Mouse (Mus musculus) c-Kit-positive CD71-positive TER-119-positive erythroid progenitor cells, embryonic 14.5 days (primary cell): ENCODE measurements at regions not wholly inside any gene's neighbourhood (a gene's known extent, or its start where the extent isn't known, plus 50 kb on each side); places are given as distances from the start of the nearest gene placed in this dataset.
"Not testable (repeated sequence)": the region's sequence is repeated elsewhere in the genome, so short reads cannot be mapped to it uniquely, and the experiment has no call there.

ENCODE experiments used
- DNase-seq: peaks from one replicate; pipeline ENCODE4 v3.0.0-alpha.2; 2013; ENCODE audit warnings: low spot score

DNA sequence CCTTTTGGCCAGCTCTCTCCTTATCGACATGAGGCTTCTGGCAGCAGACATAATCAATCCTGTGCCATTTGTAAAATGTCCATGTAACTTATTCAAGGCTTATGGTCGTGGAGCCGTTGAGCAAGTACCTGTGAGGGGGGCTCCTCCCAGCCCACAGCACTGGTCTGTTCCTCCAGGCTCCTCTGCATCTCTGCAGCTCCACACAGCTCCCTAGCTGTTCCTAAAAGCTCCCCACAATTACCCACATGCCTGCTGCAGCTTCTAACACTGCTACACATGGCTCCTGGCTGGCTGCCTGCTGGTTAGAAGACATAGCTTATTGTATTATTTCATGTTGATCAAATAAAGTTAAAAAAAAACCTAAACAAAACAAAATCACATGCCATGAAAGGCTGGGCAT, 77.9 kb downstream of the Tcp10c start:
- DNase-seq = not testable (repeated sequence)

DNA sequence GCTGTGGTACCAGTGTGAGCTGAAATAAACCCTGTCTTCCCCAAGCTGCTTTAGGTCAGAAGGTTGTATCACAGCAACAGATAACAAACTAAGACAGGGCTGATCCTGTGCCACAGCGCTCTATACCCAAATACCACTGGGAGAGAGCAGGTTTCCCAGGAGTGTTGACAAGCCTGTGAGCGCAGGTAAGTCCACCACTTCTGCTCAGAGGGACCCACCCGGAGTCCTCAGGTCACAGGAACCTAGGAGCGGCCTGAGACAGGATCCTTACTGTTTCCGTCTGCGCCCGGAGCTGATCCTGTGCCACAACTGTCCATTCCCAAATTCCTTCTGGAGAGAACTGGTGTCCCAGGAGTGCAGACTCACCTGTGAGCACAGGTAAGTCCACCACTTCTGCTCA, 79.8 kb downstream of the Tcp10c start:
- DNase-seq = not testable (repeated sequence)

DNA sequence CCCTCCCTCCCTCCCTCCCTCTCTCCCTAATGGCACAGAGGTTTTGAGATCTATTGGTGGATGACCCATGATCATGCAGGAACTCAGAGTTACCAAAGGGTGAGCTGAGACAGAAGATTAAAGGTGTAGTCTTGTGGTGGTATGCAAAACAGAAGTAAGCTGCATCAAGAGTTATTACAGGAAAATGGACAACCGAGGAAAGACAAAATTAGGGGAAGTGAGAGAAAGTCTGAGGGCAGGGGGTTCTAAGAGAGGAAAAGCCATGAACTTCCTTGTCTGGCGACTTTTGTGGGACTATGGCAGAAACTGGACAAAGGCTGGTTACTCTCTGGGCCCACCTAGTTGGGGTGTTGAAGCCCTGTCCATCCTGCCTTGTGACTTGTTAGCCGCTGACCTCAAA, 84.4 kb downstream of the Tcp10c start:
- not testable (repeated sequence) for DNase-seq

DNA sequence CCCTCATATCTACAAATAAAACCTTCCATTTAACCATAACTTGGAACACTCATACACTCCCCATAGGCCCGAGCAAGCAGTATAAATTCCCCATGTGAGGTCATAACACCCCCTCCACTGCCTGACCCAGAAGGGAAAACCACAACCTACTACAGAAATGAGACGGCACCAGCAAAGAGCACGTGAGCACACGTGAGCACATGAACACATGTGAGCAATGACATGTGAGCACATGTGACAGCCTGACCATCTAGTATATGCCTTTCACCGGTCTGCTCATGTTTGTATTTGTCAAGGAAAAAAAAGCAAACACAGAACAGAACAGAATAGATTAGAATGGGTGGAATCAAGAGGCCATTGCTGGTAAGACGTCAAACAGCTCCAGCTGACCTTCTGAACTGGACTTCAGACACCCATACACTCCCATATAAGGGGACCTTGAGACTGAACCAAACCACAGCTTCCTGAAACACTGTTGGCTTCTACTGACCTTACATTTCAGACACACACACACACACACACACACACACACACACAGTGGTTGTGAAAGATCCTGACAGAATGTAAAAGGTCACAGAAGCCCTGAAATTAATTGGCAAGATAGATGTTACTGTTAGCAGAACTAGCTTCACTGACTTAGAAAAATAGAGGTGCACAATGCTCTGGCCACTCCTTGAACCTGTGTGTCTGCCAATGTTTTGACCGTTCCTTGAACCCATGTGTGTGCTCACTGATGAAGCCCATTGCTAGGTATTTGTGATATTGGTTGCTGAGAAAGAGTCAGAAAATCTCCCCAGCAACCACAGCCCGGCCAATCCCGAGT, 86.5 kb downstream of the Tcp10c start:
- not testable (repeated sequence) for DNase-seq

DNA sequence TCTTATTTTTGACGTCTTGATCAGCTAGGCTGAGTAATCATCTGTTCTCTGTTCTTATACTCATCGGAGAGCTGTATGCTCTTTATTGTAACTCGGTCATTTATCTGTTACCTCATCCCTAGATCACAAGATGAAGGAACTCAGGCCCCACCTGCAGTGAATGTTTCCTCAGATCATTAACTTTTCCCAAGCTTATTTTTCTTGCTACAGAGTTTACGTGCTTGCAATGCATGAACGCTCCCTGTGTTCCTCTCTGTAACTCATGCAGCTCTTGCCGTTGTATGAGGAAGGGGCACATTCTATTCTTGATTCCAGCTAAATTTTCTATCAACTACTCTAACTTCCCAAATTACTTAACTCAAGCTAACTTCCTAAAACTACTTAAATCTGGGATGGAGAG, 87.9 kb downstream of the Tcp10c start:
- not testable (repeated sequence) for DNase-seq

DNA sequence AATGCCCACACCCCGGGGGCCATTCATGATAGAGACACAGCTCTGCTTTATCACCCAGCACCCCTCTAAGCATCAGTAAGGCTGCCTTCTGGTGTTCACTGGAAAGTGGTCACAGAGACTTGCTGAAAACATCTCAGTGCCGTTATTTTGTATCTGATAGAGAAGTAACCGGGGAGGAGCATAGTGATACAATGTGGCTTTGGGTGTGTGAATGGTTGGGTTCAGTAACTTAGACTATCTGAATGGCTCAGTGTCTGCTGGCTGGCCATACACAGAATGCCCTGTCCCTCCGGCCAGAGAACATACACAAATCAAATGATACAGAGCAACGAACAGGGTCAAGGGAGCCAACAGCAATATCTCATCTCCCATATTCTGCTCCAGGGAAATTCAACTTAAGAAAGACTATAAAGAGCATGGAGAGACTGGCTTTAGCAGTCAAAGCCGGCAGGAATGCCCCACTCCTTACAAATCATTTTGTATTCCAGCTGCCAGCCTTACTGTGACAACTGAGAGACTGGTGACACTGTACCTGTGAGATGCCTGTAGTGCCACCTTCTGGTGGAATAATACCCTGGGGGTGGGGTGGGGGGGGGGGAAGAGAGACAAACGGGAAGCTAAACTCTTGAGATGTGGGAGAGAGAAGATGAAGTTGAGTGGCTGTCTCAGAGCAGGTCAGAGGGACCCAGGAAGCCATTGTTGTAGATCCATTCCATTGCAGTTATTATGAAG, 102.7 kb downstream of the Tcp10c start:
- DNase-seq = not testable (repeated sequence)

DNA sequence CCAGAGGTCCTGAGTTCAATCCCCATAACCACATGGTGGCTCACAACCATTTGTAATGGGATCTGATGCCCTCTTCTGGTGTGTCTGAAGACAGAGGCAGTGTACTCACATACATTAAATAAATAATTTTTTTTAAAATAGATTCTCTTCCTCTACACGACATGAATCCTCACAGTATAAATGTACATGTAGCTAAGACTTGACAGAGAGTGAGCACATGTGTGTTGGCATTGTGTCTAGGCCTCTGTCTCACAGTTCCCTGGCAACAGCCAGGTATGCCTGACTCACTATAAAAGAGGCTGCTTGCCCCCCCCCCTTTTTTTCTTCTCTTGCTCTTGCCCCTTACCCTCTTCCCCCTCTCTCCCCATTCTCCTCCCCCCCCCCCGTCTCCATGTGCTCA, 103.6 kb downstream of the Tcp10c start:
- not testable (repeated sequence) for DNase-seq

DNA sequence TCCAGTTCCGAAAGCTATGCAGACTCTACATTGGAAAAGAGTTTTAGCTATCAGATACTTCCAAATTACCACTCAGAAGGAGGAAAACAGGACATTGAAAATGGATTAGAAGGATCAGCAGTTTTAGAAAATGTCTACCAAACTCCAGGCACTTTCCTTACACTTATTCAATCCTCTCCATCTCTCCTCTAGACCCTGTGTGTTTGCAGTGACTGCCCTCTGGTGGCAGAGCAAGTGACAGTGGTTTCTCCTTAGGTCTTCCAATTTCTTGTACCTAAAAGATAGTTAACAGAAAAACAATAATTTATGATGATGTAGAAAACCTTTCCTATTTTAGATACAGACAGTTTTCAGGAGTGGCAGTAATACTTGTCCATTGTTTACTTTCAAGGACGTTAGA, 104.4 kb downstream of the Tcp10c start:
- DNase-seq = not testable (repeated sequence)

DNA sequence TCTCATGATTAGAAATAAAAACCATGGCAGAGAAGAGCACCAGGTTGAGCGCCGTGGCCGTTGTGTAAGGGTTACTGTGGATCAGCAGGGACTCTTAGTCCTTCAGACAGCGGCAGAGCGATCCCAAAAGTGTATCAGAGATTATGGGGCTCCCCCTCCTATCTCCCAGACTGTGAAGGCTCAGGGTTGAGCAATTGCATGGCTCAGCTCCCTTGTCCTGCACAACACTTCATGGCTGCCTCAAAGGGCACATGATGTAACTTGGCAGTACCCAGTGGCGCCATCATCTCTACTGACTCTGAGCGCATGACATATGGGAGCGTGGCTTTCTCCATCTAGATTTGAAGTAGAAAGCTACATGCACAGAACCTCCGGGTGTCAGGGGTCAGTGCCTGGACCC, 108.3 kb downstream of the Tcp10c start:
- not testable (repeated sequence) for DNase-seq

DNA sequence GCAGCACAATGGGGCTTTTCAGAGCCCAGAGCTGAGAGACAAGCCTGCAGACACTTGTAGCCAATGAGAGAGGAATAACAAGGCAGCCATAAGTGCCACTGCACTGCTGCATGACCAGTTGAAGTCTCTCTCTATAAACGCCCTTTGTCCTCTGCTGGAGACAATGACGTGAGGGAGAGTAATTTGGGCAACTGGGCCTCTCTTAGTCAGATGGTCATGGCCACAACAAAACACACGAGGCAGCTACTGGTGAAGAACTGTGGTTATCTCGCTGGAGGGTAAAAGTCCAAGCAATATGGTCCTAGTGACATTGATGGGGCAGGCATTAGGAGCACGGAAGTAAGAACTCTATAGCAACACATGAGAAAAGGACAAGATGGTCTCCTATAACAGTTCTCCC, 111.5 kb downstream of the Tcp10c start:
- not testable (repeated sequence) for DNase-seq

DNA sequence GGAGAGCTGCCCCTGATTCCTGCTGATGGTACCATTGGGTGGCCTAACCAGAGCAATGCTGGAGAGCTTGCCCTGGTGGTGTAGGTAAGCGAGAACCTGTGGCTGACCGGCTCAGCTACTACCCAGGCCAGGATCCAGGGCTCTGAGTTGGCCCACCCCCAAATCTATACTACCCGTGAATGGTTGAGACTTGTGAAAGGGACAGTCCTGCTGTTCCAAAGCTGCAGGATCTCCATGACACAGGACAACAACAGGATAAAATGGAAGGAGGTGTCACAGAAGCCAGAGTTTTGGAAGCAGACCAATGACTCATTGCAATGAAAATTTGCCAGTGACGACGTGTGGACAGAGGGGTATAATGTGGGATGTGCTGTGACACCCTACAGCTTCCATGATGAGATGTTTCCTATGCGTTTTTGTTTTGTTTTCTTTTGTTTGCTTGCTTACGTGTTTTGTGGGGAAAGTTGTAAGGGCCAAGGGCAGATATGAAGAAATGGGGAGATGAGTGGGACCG, 115.6 kb downstream of the Tcp10c start:
- DNase-seq = not testable (repeated sequence)

DNA sequence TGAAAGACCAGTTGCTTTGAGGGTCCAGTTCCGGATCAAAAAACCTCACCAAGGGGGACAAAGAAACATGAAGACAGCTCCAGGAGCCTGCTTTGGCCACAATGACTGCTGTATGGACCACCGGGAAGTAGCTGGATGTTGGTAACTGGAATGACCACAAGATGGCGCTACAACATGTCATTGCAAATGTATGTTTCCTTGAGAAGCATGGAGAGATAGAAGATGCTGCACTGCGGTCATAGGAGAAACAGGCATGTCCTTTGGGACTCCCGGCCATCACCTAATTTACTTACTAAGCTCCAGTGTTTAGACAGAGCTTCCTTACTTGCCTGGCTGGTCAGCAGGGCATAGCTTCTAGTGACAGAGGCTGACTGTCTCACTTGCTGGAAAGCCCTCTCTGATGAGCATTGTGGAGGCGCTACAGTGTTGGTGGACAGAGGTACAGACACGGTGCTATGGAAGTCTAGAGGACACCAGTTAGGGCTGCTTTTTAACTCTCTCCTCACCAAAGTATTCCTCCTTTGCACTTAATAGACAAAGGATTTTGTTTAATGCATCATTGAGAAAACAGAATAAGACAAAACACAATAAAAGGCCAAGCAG, 118.2 kb downstream of the Tcp10c start:
- DNase-seq = peak; percentile 31

DNA sequence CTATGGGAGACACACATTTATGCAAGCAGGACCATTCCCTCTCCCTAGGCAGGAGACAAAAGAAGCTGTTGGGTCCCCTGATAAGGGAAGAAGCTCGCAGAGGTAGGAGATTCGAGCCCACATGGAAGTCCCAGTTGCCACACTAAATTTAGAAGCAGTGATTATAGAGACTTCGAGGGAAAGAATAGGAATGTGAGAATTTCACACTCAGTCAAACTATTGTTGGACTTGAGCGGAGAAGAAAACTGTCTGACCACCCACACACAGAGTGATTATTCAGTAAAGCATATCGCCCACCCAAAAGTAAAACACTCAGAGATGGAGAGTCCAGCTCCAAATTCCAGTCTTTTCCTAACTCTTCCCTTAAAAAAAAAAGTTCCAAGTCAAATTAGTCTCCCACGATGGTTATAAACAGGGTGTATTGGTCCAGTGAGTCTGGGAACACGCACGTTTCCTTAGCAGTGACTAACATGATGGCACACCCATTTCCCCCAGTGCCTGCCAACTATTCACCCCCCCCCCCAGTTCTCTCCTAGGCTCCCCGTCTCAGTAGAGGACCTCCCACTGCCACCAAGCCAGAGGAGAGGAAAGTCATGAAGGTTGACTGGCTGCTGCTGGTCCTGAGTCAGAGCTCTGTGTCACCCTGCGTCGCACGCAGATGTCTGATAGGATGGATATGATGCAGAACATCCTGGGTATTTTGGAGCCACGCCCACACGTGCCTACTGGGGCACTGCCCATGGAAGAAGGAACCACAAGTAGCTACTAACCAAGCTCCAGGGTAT, 120.1 kb downstream of the Tcp10c start:
- no peak for DNase-seq

DNA sequence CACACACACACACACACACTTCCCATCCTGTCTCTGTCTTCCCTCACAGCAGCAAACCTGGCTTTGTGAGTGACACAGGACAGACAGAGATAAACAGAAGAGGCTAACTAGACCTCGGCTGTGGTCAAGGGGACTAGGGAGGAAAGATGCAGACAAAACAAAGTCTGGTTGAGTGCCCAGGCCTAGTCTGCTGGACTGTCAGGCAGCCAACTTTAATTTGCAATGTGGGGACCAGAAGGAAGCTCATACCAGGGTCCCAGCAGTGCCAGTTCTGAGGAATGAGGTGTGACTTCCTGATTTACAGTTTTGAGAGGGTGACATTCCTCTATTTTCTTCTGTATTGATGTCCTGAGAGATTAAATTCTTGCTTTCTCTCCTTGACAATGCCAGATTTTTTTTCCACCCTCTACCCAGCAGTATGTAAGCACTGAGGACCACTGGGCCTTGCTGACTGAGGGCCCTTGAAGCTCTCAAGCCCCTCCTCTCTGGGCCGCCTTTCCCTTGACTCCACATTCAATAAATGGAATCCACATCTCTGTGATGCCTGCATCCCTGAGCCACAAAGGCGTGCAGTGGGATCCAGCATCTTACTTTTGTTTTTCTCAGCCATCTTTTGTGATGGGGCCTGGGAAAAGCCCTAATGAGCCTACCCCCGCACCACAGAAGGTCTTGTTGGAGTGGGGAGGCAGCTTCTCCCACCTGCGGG, 124.6 kb downstream of the Tcp10c start:
- DNase-seq = no peak

DNA sequence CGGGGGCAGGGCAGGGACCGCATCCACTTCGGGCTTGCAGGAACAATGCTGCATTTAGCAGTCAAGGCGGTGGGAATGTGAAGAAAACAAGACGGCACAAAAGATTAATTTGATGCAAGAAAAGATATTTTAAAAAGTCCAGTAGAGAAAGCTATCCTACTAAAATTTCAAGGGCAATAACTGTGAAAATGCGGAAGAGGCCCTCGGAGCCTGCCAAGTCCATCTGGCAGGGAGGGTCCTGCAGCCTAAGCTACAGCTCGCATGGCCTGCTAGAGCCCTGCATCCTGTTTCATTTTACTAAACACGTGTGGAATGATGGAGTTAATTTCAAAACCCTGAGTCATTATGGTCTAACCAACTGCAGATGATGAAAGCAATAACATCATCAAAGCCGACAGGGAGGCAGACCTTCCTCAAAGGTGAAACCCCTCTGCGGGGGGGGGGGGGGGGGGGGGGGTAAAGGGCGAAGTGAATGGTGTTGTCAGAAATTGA, 125.2 kb downstream of the Tcp10c start:
- no peak for DNase-seq

DNA sequence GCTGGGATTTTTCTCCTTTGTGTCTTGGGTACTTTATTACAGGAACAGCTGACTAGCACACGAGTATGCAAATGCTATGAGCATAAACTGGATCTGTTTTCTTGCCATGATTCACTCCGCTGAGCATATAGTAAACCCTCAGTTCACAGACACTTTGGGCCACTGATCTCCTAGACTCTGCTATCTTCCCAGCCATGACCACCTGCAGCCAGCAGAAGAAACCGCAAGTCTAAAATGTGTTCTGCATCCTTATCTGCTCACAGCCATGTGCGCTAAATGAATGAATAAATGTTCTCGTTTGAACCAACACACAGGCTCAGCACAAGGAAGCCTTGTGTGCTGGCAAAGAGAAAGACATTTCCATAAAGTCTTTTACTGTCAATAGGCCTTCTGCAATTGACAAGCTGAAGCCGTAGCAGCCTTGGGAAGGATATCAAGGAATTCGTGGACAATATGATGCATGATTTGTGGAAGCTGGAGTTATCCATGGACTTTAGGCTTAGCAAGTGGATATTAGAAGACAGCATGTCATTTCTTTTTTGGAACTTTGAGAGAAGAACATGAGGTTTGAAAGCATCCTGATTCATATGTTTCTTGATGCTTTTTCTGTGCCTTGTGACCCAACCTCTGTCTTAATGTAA, 127.2 kb downstream of the Tcp10c start:
- DNase-seq = no peak

DNA sequence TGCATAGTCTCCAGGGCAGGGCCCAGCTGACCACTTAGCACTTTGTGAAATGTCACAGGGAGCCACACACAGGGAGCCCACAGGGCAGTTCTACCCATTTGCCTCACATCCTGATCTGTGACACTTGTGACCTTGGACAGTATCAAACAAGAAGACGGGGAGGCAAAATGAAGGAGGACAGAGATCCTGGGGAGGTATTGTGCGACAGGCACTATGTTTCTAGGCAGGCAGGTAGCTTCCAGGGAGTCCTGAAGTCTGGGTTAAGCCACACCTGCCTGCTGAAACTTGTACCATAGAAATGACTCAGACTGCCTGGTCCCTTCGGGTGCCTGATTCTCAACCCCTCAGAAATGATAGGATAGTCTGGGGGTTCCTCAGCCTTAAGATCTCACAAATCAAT, 127.8 kb downstream of the Tcp10c start:
- no peak for DNase-seq

DNA sequence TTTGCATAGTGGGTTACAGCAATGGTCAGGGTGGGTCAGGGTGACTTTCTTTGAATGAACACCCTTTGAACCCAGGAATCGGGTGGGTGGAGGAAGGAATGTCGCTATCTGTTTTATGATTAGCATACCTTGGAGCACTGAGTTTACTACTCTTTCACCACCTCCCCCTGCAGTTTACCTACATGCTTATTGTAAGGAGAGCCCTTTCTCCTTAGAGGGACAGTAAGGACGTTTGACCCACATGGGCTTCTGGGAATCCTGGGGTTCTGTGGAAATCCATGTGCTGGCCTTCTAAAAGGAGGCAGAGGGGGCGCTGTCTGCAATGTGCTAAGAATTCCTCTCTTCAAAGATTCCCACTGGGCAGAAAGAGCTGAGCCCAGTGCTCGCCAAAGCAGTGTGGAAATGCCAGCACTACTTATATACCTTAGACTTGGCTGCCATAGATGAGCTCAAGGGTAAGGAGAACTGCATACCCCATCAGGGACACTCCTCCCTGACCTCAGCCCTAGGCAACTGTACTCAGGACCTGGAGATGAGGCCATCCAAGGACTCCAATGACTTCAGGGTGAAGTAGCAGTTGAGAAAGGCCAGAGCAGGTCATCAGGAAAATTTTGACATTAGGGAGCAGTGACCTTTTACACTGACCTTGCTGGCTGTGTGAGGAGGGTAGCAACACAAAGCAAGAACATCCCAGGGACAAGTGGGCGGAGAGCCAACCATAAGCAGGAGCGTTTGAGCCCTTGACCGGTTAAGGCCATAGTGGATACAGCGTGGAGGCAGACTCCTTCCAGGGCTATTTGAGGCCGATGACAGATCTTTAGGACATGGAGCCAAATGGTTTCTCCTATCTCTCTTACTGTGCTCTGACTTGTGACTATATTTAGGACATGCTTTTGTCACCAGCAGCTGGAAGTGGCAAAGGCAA, 133.2 kb downstream of the Tcp10c start:
- DNase-seq = no peak

DNA sequence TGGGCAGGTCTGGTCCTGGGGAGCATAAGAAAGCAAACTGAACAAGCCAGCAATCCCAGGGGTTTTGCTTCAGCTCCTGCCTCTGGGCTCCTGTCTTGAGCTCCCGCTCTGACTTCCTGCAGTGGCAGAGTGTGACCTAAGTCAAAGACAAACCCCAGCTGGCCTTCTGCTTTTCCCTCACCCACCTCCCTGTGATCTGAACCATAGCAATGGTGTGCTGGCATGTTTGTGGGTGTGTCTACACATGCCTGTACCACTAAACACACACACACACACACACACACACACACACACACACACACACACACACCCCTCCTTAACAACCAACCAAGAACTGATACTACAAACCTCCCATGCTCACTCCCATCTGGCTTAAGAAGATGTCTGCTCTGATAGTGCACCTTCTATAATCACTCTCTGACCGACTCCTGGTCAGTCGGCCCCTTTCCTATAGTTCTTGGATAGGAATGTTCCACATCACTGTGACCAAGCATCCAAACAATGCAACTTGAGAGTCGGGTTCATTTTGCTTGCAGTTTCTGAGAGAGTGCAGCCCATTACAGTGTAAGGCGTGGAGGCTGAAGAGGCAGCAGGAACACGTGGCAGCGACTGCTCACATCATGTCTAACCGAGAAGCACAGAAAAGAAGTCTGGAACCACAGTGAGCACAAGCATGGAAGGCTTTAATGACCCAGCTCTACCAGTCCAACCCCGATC, 134.4 kb downstream of the Tcp10c start:
- no peak for DNase-seq
